Mouse (Mus musculus) ES-E14 (cell line): ENCODE data around the gene Klrb1f.

Experiments used
- CHD2 ChIP-seq: IDR thresholded peaks from 2 replicates; pipeline ENCODE4 v1.6.1; 2014; ENCODE audit warnings: mild to moderate bottlenecking, low read depth, low read length, inconsistent platforms
- MAFK ChIP-seq: IDR thresholded peaks from 2 replicates; pipeline ENCODE4 v1.6.1; 2014; ENCODE audit warnings: mild to moderate bottlenecking, low read depth, low read length, inconsistent platforms; ENCODE audit not compliant: insufficient read depth
- ZC3H11A ChIP-seq: IDR thresholded peaks from 2 replicates; pipeline ENCODE4 v1.6.1; 2012; ENCODE audit warnings: low read depth, mild to moderate bottlenecking, inconsistent platforms, low read length, borderline replicate concordance

DNA sequence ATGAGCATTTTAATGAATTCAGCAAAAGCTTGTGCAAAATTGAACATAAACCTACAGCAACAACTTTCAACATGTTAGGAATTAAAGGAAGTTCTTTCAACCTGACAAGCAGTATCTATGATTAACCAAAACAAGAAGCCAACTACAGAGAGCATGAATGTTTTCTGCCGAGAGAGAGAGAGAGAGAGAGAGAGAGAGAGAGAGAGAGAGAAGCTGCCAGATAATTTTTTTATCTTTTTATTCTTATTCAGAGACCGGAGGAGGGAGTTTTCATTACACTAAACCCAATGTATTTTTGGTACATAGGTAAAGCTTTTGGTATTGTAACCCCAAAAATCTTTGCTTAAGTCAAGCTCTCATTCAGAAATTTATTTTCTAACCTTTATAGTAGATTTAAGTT is 10.7 kb upstream of the Klrb1f start:
- TF ChIP-seq ZC3H11A (no peak), CHD2 (no peak), MAFK (no peak)
